ENCODE assay signal across 17 mouse cellular contexts in the genomic region with DNA sequence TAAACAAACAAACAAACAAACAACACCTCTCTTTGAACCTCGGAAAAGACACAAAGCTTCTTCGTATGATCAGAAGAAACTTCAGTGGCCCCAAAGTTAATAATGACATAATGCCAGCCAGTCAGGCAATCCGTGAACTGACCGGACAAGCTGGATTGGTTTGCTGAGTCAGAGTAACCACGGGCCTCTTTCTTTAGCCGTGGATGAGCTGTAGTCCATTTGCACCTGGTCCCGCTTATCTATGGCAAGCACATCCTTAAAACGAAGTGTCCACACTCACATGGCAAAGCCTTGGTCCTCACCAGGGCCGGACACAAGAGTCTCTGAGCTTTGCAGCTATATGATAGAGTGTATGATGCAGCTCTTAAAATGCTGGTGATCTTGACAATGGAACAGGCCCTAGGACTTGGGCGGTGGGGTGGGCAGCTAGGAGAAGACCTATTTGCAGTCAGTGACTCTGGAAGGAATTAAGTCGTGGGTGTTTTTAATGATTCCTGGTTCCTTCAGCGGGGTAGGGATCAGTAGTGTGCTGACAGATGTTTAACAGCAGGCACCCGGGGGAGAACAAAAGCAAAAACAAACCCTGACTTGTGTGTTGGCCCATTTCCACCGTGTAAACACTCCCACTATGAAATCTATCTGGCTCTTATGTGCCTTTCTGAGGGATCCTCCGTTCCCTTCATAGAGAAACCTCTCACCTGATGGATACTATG. TPM values are rescaled to one million over a fixed set of nuclear protein-coding genes. Genes with fewer than 3 reads are reported as not detected.
A peak's percentile ranks its signal among the peaks of the same experiment; 100 is the strongest.
DNase-seq lines count a peak whose midpoint lies in the region; ATAC-seq and TF ChIP-seq lines count a peak whose summit lies in the region.
"Had no signal": no experiment of that assay in that cellular context is flagged by ENCODE, and none has a peak within 500 bp of the region (broad histone marks: within the 10 kb centered on the region; RNA-seq: fewer than 3 reads in every experiment).

No protein-coding gene starts in this region.

- H3K36me3 ChIP-seq in embryonic facial prominence, embryonic 14.5 days (ENCODE audit: control insufficient read depth, insufficient read depth, low read length), result no peaks in the 10 kb centered on the region
- no peaks in the 10 kb centered on the region for H3K36me3 ChIP-seq in embryonic facial prominence, embryonic 10.5 days (replicated peaks)
- H3K36me3 ChIP-seq in kidney, postnatal 0 days (ENCODE audit: insufficient read depth, low read length), result no peaks in the 10 kb centered on the region
- H3K36me3 ChIP-seq: hindbrain, embryonic 15.5 days; midbrain, embryonic 12.5 days had no signal

- DNase-seq in embryonic facial prominence, embryonic 14.5 days (ENCODE audit: low spot score), result peak; percentile 86
- DNase-seq in embryonic facial prominence, embryonic 10.5 days (ENCODE audit: low spot score), result no peak
- DNase-seq in kidney, postnatal 0 days (ENCODE audit: low spot score), result peak; percentile 66
- no peak for DNase-seq in kidney, postnatal 10 days
- DNase-seq in heart, postnatal 10 days, result peak; percentile 30 to 31
- DNase-seq in lung, postnatal 4 days, result peak; percentile 12 to 30
- DNase-seq in ovary, adult 18-20 months (ENCODE audit: low spot score), result no peak
- no peak for DNase-seq in cerebellum, postnatal 14 days
- DNase-seq: adrenal gland, postnatal 36 days; cerebellum, adult 9-10 months; embryo, embryonic 11 days; kidney, adult 9 months; liver had no signal

- 0 out of 2 replicates have a peak, but pooled peaks have one; percentile 50 for ATAC-seq in embryonic facial prominence, embryonic 14.5 days (ENCODE audit: low read depth)
- ATAC-seq in kidney, postnatal 0 days (replicated peaks; ENCODE audit: low FRiP score, low read depth), result no peak
- ATAC-seq: forebrain, embryonic 16.5 days had no signal

- H3K9ac ChIP-seq in embryonic facial prominence, embryonic 14.5 days (ENCODE audit: low read depth, low read length), result no peak overlapping the region
- no peak overlapping the region for H3K9ac ChIP-seq in kidney, postnatal 0 days (ENCODE audit: low read depth, low read length)
- H3K9ac ChIP-seq: hindbrain, embryonic 15.5 days; midbrain, embryonic 12.5 days had no signal

- H3K4me3 ChIP-seq in embryonic facial prominence, embryonic 14.5 days (ENCODE audit: low read depth, low read length), result no peak overlapping the region
- H3K4me3 ChIP-seq in embryonic facial prominence, embryonic 10.5 days, result no peak overlapping the region
- no peak overlapping the region for H3K4me3 ChIP-seq in kidney, postnatal 0 days (replicated peaks; ENCODE audit: low read depth, low read length)
- H3K4me3 ChIP-seq: hindbrain, embryonic 15.5 days; midbrain, embryonic 12.5 days had no signal

- intact Hi-C loops in heart, postnatal 10 days (cut with DNase I), result no loop called here

- H3K27ac ChIP-seq in embryonic facial prominence, embryonic 14.5 days (replicated peaks; ENCODE audit: low read depth, low read length), result no peak overlapping the region
- no peak overlapping the region for H3K27ac ChIP-seq in embryonic facial prominence, embryonic 10.5 days (replicated peaks)
- H3K27ac ChIP-seq in kidney, postnatal 0 days, result no peak overlapping the region
- H3K27ac ChIP-seq: hindbrain, embryonic 15.5 days; macrophage; midbrain, embryonic 12.5 days had no signal

- no peak for TF ChIP-seq CTCF in kidney, postnatal 0 days (IDR thresholded peaks at IDR 0.05; ENCODE audit: low read depth)

- no peak overlapping the region for H3K4me2 ChIP-seq in embryonic facial prominence, embryonic 14.5 days (ENCODE audit: low read depth, low read length)
- no peak overlapping the region for H3K4me2 ChIP-seq in kidney, postnatal 0 days (ENCODE audit: low read length)
- H3K4me2 ChIP-seq: hindbrain, embryonic 15.5 days; midbrain, embryonic 12.5 days had no signal

- WGBS in embryonic facial prominence, embryonic 14.5 days, result 43% methylated on average over 15 of the region's 15 CpGs
- WGBS in embryonic facial prominence, embryonic 10.5 days, result 66% methylated on average over 15 of the region's 15 CpGs
- WGBS in kidney, postnatal 0 days, result 49% methylated on average over 15 of the region's 15 CpGs

- H3K9me3 ChIP-seq in embryonic facial prominence, embryonic 14.5 days (ENCODE audit: control insufficient read depth, low read length), result no peaks in the 10 kb centered on the region
- H3K9me3 ChIP-seq in embryonic facial prominence, embryonic 10.5 days, result no peaks in the 10 kb centered on the region
- no peaks in the 10 kb centered on the region for H3K9me3 ChIP-seq in kidney, postnatal 0 days (replicated peaks; ENCODE audit: low read length)
- H3K9me3 ChIP-seq: hindbrain, embryonic 15.5 days; midbrain, embryonic 12.5 days had no signal

- H3K4me1 ChIP-seq in embryonic facial prominence, embryonic 14.5 days (ENCODE audit: control insufficient read depth, insufficient read depth, low read length), result peaks cover 16% of the 10 kb centered on the region
- no peaks in the 10 kb centered on the region for H3K4me1 ChIP-seq in embryonic facial prominence, embryonic 10.5 days
- 0 out of 2 replicates have a peak, but pooled peaks cover 3% of the 10 kb centered on the region for H3K4me1 ChIP-seq in kidney, postnatal 0 days (replicated peaks; ENCODE audit: insufficient read depth, low read length)
- H3K4me1 ChIP-seq: hindbrain, embryonic 15.5 days; midbrain, embryonic 12.5 days had no signal

- H3K27me3 ChIP-seq in embryonic facial prominence, embryonic 14.5 days (replicated peaks; ENCODE audit: control insufficient read depth, insufficient read depth, low read length), result peaks cover 3% of the 10 kb centered on the region; the same call in 1 of the 2 replicates
- H3K27me3 ChIP-seq in embryonic facial prominence, embryonic 10.5 days (replicated peaks; ENCODE audit: low read depth, poor library complexity, severe bottlenecking), result no peaks in the 10 kb centered on the region
- no peaks in the 10 kb centered on the region for H3K27me3 ChIP-seq in kidney, postnatal 0 days (ENCODE audit: insufficient read depth, low read length)
- H3K27me3 ChIP-seq: hindbrain, embryonic 15.5 days; midbrain, embryonic 12.5 days had no signal

RNA-seq across cellular contexts. Expression of a gene that starts 53.6 kb away (rescaled TPM):
- 13.1 and 14.7 TPM in 2 replicates for polyA plus RNA-seq in embryonic facial prominence, embryonic 14.5 days (2014; fragmentation: Nextera tagmentation; extraction: Ambion mirVana)
- 7.3 and 7.6 TPM in 2 replicates for polyA plus RNA-seq in embryonic facial prominence, embryonic 10.5 days (2016; fragmentation: Nextera tagmentation; extraction: Ambion mirVana)
- 8.5 TPM in 2 replicates for polyA plus RNA-seq in kidney, postnatal 0 days (2015; fragmentation: Nextera tagmentation; extraction: Ambion mirVana)
- total RNA-seq in heart, postnatal 10 days (2021), result 100 to 1,000 TPM; 114 to 116 TPM

Comparison
In these comparisons a context has a peak if more than half of its experiments do, and no peak if none do; other contexts are left out.
1. DNase-seq: peak in embryonic facial prominence, embryonic 14.5 days (single experiment), kidney, postnatal 0 days (single experiment), heart, postnatal 10 days (2 of 2) and lung, postnatal 4 days (2 of 2); none in embryonic facial prominence, embryonic 10.5 days (single experiment), kidney, postnatal 10 days (single experiment), ovary, adult 18-20 months (single experiment) and cerebellum, postnatal 14 days (0 of 2).